Mouse (Mus musculus): ENCODE results near the gene Twistnb.

GRCm38 (mm10) chr12:33427726-33428125, 1.7 kb upstream of the Twistnb start:
- TF ChIP-seq CHD2 (IDR thresholded peaks at IDR 0.05; ENCODE audit: low read length) (no peak), CTCF (IDR thresholded peaks at IDR 0.05 in 2 of 3, conservative IDR thresholded peaks at IDR 0.05 in 1 of 3; ENCODE audit: control insufficient read depth in 1 of 3, insufficient read depth in 1 of 3, low read depth in 2 of 3, low read length in 3 of 3, poor library complexity in 1 of 3, severe bottlenecking in 1 of 3) (no peak), GATA1 (IDR thresholded peaks at IDR 0.05; ENCODE audit: low read depth, low read length) (no peak), USF1 (IDR thresholded peaks at IDR 0.05; ENCODE audit: low read depth, low read length) (no peak), POLR2A (IDR thresholded peaks at IDR 0.05; ENCODE audit: control insufficient read depth in 1 of 2, insufficient read depth in 1 of 2, low read depth in 1 of 2, low read length in 2 of 2, poor library complexity in 1 of 2) (no peak), NELFE (IDR thresholded peaks at IDR 0.05; ENCODE audit: low read depth, low read length) (no peak), RCOR1 (IDR thresholded peaks at IDR 0.05; ENCODE audit: low read depth, low read length) (no peak), BHLHE40 (IDR thresholded peaks at IDR 0.05; ENCODE audit: borderline replicate concordance, low read depth, low read length) (no peak), ZNF384 (IDR thresholded peaks at IDR 0.05; ENCODE audit: low read depth, low read length) (no peak)

All from MEL (cell line).